Mouse (Mus musculus): Measurements from ENCODE around the gene Trem1. TPM values are rescaled to one million over a fixed set of nuclear protein-coding genes. Genes with fewer than 3 reads are reported as not detected.

Gene Trem1
- polyA plus RNA-seq, 1 experiment = 0.03 TPM

GRCm38 (mm10) chr17:48256575-48256974, 24.0 kb downstream of the Trem1 start:
- Histone ChIP-seq H3K4me1 (ENCODE audit: control insufficient read depth, insufficient read depth, low read length) (no peaks in the 10 kb centered on the region), H3K27ac (ENCODE audit: insufficient read depth, low read length) (no peak overlapping the region), H3K27me3 (ENCODE audit: control insufficient read depth, insufficient read depth, low read length) (no peaks in the 10 kb centered on the region; the same call in 1 of the 2 replicates), H3K4me3 (replicated peaks; ENCODE audit: insufficient read depth, low read depth, low read length) (no peak overlapping the region)
- TF ChIP-seq POLR2A (IDR thresholded peaks at IDR 0.05; ENCODE audit: borderline replicate concordance, insufficient read depth, low read length) (no peak), CTCF (IDR thresholded peaks at IDR 0.05; ENCODE audit: borderline replicate concordance, insufficient read depth, low read depth, low read length) (no peak)
- no peak for DNase-seq

- TF ChIP-seq POLR2A (IDR thresholded peaks at IDR 0.05; ENCODE audit: borderline replicate concordance, insufficient read depth, low read length) (no peak), CTCF (IDR thresholded peaks at IDR 0.05; ENCODE audit: borderline replicate concordance, insufficient read depth, low read depth, low read length) (no peak)
- 72% methylated on average over 2 of the region's 2 CpGs for WGBS
- H3K4me1 ChIP-seq (ENCODE audit: control insufficient read depth, insufficient read depth, low read length) = no peaks in the 10 kb centered on the region
- H3K27ac ChIP-seq (ENCODE audit: insufficient read depth, low read length) = no peak overlapping the region
- H3K4me3 ChIP-seq (replicated peaks; ENCODE audit: insufficient read depth, low read depth, low read length) = no peak overlapping the region
- no peaks in the 10 kb centered on the region for H3K27me3 ChIP-seq (ENCODE audit: control insufficient read depth, insufficient read depth, low read length)
- DNase-seq = no peak
These were observed 29.3 kb downstream of the Trem1 start for GRCm38 (mm10) chr17:48261868-48262267.

- no peaks in the 10 kb centered on the region for H3K4me1 ChIP-seq (ENCODE audit: control insufficient read depth, insufficient read depth, low read length)
- no peak within 1 kb of the TSS for H3K4me3 ChIP-seq (replicated peaks; ENCODE audit: insufficient read depth, low read depth, low read length)
- TF ChIP-seq CTCF (IDR thresholded peaks at IDR 0.05; ENCODE audit: borderline replicate concordance, insufficient read depth, low read depth, low read length) = no peak
- 80% methylated on average over 3 of the region's 3 CpGs for WGBS
- no peak within 1 kb of the TSS for H3K27ac ChIP-seq (ENCODE audit: insufficient read depth, low read length)
- H3K27me3 ChIP-seq (ENCODE audit: control insufficient read depth, insufficient read depth, low read length) = no peaks in the 10 kb centered on the region
- no peak for DNase-seq
These were observed 31.3 kb downstream of the Trem1 start, which contains the start of gene Treml4 for GRCm38 (mm10) chr17:48263741-48264362. Gene Treml4, plus strand, starts transcription at chr17:48264295.

- WGBS = 92% methylated on average over 7 of the region's 7 CpGs
- Histone ChIP-seq H3K27me3 (ENCODE audit: control insufficient read depth, insufficient read depth, low read length) (no peaks in the 10 kb centered on the region), H3K4me1 (ENCODE audit: control insufficient read depth, insufficient read depth, low read length) (no peaks in the 10 kb centered on the region), H3K27ac (ENCODE audit: insufficient read depth, low read length) (no peak overlapping the region), H3K4me3 (replicated peaks; ENCODE audit: insufficient read depth, low read depth, low read length) (no peak overlapping the region)
- DNase-seq = no peak
- no peak for TF ChIP-seq CTCF (IDR thresholded peaks at IDR 0.05; ENCODE audit: borderline replicate concordance, insufficient read depth, low read depth, low read length)
- TF ChIP-seq POLR2A (IDR thresholded peaks at IDR 0.05; ENCODE audit: borderline replicate concordance, insufficient read depth, low read length) = no peak
These were observed 32.1 kb downstream of the Trem1 start for GRCm38 (mm10) chr17:48264662-48265061.

DNA sequence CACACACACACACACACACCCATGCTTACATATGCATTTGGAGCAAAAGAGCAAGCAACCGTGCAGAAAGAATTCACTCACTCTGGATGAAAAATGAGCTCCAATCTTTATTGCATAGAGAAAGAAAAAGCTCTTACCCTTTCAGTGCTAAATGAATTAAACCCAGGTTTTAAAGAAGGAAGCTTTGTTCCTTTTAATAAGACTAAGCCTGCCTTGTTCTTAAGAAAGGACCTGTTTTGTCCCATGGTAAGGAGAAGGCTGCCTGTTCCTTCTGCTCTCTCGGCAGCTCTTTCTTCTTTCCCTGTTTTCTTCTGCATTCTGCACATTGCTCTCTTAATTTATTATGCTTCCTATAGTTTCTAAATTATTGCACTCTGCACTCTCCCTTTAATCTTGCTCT, 33.6 kb downstream of the Trem1 start:
- Histone ChIP-seq H3K27ac (ENCODE audit: insufficient read depth, low read length) (no peak overlapping the region), H3K4me1 (ENCODE audit: control insufficient read depth, insufficient read depth, low read length) (no peaks in the 10 kb centered on the region), H3K4me3 (replicated peaks; ENCODE audit: insufficient read depth, low read depth, low read length) (no peak overlapping the region), H3K27me3 (ENCODE audit: control insufficient read depth, insufficient read depth, low read length) (no peaks in the 10 kb centered on the region)
- WGBS = 34% methylated on average over 2 of the region's 2 CpGs
- DNase-seq = no peak
- TF ChIP-seq CTCF (IDR thresholded peaks at IDR 0.05; ENCODE audit: borderline replicate concordance, insufficient read depth, low read depth, low read length) = no peak
- no peak for TF ChIP-seq POLR2A (IDR thresholded peaks at IDR 0.05; ENCODE audit: borderline replicate concordance, insufficient read depth, low read length)

GRCm38 (mm10) chr17:48266610-48267304, 34.2 kb downstream of the Trem1 start:
- no peaks in the 10 kb centered on the region for H3K4me1 ChIP-seq (ENCODE audit: control insufficient read depth, insufficient read depth, low read length)
- no peak overlapping the region for H3K27ac ChIP-seq (ENCODE audit: insufficient read depth, low read length)
- TF ChIP-seq CTCF (IDR thresholded peaks at IDR 0.05; ENCODE audit: borderline replicate concordance, insufficient read depth, low read depth, low read length) (no peak), POLR2A (IDR thresholded peaks at IDR 0.05; ENCODE audit: borderline replicate concordance, insufficient read depth, low read length) (no peak)
- H3K4me3 ChIP-seq (replicated peaks; ENCODE audit: insufficient read depth, low read depth, low read length) = no peak overlapping the region
- no peak for DNase-seq
- 52% methylated on average over 2 of the region's 2 CpGs for WGBS
- H3K27me3 ChIP-seq (ENCODE audit: control insufficient read depth, insufficient read depth, low read length) = no peaks in the 10 kb centered on the region

DNA sequence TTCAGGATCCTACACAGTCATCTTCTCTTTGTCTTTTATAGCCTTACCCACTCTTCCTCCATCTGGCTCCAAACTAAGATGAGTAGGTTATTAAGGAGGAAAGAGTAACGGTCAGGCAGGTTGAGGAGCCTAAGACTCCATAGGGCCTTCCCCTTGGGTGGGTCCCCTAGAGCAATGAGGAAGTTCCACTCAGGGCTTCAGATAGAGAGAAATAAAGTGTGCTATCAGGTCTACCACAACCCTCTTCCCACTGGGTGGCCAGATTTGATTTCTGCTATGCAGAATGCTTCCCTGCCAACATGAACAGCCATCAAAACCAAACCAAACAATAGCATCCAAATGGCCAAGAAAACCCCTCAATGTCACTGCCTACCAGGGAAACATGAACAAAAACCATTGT, 35.0 kb downstream of the Trem1 start:
- no peaks in the 10 kb centered on the region for H3K27me3 ChIP-seq (ENCODE audit: control insufficient read depth, insufficient read depth, low read length)
- WGBS = 92% methylated on average over 1 of the region's 1 CpGs
- no peak for DNase-seq
- H3K4me3 ChIP-seq (replicated peaks; ENCODE audit: insufficient read depth, low read depth, low read length) = no peak overlapping the region
- no peak overlapping the region for H3K27ac ChIP-seq (ENCODE audit: insufficient read depth, low read length)
- TF ChIP-seq CTCF (IDR thresholded peaks at IDR 0.05; ENCODE audit: borderline replicate concordance, insufficient read depth, low read depth, low read length) (no peak), POLR2A (IDR thresholded peaks at IDR 0.05; ENCODE audit: borderline replicate concordance, insufficient read depth, low read length) (no peak)
- no peaks in the 10 kb centered on the region for H3K4me1 ChIP-seq (ENCODE audit: control insufficient read depth, insufficient read depth, low read length)

DNA sequence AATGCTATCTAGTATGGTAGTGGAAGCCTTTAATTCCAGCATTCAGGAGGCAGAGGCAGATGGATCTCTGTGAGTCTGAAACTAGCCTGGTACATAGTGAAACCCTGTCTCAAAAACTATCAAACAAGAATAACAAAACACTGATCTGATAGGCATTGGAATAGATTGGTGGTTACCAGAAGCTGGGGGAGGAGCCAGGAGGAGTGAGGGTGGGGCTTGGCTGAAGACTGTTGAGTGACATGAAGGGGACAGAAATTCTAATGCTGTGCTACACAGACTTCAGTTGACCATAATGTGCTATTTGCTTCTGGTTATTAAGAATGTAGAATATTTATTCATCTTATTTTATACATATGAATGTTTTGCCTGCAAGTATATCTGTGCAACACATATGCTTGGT, 35.7 kb downstream of the Trem1 start:
- Histone ChIP-seq H3K4me1 (ENCODE audit: control insufficient read depth, insufficient read depth, low read length) (no peaks in the 10 kb centered on the region), H3K4me3 (replicated peaks; ENCODE audit: insufficient read depth, low read depth, low read length) (no peak overlapping the region), H3K27ac (ENCODE audit: insufficient read depth, low read length) (no peak overlapping the region), H3K27me3 (ENCODE audit: control insufficient read depth, insufficient read depth, low read length) (no peaks in the 10 kb centered on the region)
- DNase-seq = no peak
- TF ChIP-seq CTCF (IDR thresholded peaks at IDR 0.05; ENCODE audit: borderline replicate concordance, insufficient read depth, low read depth, low read length) (no peak), POLR2A (IDR thresholded peaks at IDR 0.05; ENCODE audit: borderline replicate concordance, insufficient read depth, low read length) (no peak)

All from cerebellum, adult 2 months (tissue).